Mouse (Mus musculus) myocyte (in vitro differentiated cells): Measurements from ENCODE around the gene Ccdc177.

ENCODE experiments used
- MYOD1 ChIP-seq, 3 experiments: IDR thresholded peaks; one replicate each; pipeline ENCODE4 v1.6.1; 2011; ENCODE audit warnings: control low read depth in 2 of 3, low read depth in 2 of 3, mild to moderate bottlenecking in 2 of 3, moderate library complexity in 1 of 3; ENCODE audit not compliant: insufficient read length in 2 of 3, control insufficient read depth in 1 of 3
- POLR2A ChIP-seq: IDR thresholded peaks from one replicate; pipeline ENCODE4 v1.6.1; 2011; ENCODE audit warnings: low read depth, mild to moderate bottlenecking, control low read depth, moderate library complexity; ENCODE audit not compliant: insufficient read length
- POLR2AphosphoS2 ChIP-seq: IDR thresholded peaks from one replicate; pipeline ENCODE4 v1.6.1; 2011; ENCODE audit warnings: low read depth, control low read depth; ENCODE audit not compliant: insufficient read length
- USF1 ChIP-seq: IDR thresholded peaks from one replicate; pipeline ENCODE4 v1.6.1; 2011; ENCODE audit warnings: low read depth, mild to moderate bottlenecking, control low read depth, moderate library complexity

- TF ChIP-seq MYOD1 (IDR thresholded peaks at IDR 0.05; ENCODE audit: control insufficient read depth in 1 of 3, insufficient read length in 2 of 3, low read depth in 2 of 3): no peak
- no peak for TF ChIP-seq POLR2A
- no peak for TF ChIP-seq USF1
- no peak for TF ChIP-seq POLR2AphosphoS2
Measured at GRCm38 (mm10) chr12:80774786-80775185, 14.3 kb upstream of the Ccdc177 start.
